In the genomic region with DNA sequence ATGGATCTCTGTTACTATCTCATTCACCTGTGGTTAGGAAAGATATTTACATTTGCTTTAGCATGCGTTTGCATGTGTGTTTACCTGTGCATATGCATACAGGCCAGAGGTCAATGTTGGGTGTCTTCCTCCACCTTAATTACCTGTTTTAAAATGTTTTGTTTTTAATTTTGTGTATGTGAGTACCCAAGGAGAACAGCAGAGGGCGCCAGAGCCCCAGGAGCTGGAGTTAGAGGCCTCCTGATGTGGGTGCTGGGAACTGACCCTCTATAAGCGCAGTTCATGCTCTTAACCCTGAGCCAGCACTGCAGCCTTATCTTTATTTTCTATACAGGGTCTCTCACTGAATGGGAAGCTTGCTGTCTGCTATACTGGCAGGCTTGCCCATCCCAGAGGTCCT, we compare ENCODE assay signal across 1 mouse cellular context.
TF ChIP-seq lines count a peak whose summit lies in the region.

No protein-coding gene starts in this region.

TF ChIP-seq in MEL, 35 proteins besides CTCF, POLR2A, EP300 and RAD21:
- no peak for TF ChIP-seq UBTF (IDR thresholded peaks at IDR 0.05; ENCODE audit: borderline replicate concordance, insufficient read depth, low read depth, low read length)
- no peak for TF ChIP-seq HCFC1 (IDR thresholded peaks at IDR 0.05; ENCODE audit: low read depth, low read length)
- no peak for TF ChIP-seq POLR2AphosphoS5 (IDR thresholded peaks at IDR 0.05; ENCODE audit: borderline replicate concordance, low read depth, low read length)
- no peak for TF ChIP-seq SMC3 (IDR thresholded peaks at IDR 0.05; ENCODE audit: low read depth, low read length)
- TF ChIP-seq GATA1 (IDR thresholded peaks at IDR 0.05; ENCODE audit: low read depth, low read length), result no peak
- TF ChIP-seq E2F4 (IDR thresholded peaks at IDR 0.05; ENCODE audit: borderline replicate concordance, low read depth, low read length), result no peak
- no peak for TF ChIP-seq TAL1 (IDR thresholded peaks at IDR 0.05; ENCODE audit: low read length)
